Mouse (Mus musculus): Measurements from ENCODE around the gene Dok5.

Gene Dok5

DNA sequence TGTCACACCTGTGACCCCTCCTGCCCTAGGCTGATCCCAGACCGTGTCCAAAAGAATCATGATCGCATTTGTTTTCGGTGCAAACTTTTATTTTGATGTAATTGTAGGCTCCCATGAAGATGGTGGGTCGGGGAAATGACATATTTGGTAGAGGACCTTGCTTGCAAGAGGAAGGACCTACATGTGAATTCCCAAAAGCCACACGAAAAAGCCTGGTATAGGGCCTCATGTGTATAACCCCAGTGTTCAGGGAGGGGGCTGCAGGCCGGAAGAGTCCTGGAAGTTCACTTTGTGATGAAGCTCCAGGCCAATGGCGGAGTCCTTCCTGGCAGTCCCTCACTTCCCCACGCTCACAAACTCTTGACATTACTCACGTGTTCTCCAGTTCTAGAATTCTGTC is 7.3 kb downstream of the Dok5 start:
- DNase-seq (ENCODE audit: low spot score): no peak

DNA sequence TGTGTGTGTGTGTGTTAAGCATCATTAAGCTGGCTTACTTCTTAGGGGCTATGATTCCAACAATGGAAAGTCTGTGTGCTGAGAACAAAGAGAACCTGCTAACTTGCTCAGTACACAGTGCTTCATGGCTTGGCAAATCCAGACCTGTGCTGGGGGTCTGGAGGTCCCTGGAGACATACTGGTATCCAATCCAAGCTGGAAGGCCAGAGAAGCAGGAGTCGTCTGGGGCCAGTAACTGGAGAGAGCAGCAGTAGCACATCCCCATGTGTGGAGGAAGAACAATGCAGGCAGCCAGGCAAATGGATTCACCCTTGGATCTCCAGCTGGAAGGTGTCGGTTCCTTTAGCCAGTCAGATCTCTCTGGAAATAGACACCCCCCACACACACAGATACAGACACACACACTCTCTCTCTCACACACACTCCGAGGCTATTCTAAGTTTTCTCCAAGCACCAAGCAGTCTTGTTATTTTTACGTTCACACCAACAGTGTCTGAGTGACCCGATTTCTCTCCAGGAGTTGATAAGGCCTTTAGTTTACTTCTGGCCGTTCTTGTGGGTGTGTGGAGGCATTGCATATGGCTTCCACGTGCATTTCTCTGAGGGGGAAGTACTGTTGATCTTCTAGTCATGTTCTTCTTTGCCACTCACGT is 8.2 kb downstream of the Dok5 start:
- no peak for DNase-seq (ENCODE audit: low spot score)

GRCm38 (mm10) chr2:170743521-170743920 is 11.9 kb downstream of the Dok5 start:
- no peak for DNase-seq (ENCODE audit: low spot score)

GRCm38 (mm10) chr2:170748901-170749300 is 17.3 kb downstream of the Dok5 start:
- no peak for DNase-seq (ENCODE audit: low spot score)

DNA sequence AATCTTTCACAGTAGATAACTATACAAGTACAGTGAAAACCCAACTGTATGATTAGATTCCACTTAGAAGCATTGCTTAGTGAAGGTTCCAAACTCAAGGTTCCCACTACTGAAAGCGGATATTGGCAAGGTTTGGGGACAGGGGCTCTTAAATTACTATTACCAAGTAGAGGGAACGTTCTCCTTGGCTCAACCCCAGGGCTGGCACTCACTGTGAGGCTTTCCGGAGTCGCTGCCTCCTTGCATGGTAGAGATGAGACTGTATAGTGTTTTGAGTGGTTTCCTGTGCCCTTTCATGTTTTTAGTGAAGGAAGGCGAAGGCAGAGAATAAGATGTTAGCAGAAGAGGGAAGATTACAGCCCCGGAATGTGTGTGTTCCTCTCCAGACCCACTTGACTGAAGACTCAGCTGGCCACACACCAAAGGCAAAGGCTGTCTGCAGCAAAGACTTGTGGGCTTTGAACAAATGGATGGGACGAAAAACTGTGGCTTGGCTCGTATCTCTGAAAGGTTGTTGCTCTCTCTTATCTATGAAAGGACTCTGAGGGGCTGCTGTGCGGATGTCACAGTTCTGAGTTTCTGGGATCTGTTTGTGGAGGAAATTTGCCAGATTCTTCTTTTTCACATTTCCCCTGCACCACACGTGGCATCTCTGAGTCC is 20.7 kb downstream of the Dok5 start:
- DNase-seq (ENCODE audit: low spot score): no peak

DNA sequence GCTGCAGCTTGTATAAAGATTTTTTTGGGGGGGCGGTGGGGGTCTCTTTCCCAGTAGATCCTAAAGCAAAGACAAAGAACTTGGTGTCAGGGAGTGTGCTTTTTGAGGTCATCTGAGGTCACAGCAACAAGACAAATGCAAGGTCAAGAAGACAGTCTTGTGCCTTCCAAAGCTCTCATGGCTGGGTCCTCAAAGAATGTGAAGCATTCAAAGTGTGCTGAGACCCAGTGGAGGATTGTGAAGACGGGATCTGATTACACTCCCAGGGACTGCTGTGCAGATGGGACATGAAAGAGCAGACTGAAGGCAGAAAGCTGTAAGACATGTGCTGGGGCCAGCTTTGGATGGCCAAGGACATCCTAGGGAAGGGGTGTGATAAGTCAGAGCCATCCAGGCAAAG is 24.2 kb downstream of the Dok5 start:
- no peak for DNase-seq (ENCODE audit: low spot score)

GRCm38 (mm10) chr2:170756667-170757066 is 25.1 kb downstream of the Dok5 start:
- no peak for DNase-seq (ENCODE audit: low spot score)

- no peak for DNase-seq (ENCODE audit: low spot score)
Measured at GRCm38 (mm10) chr2:170757228-170757875, 25.7 kb downstream of the Dok5 start.

DNA sequence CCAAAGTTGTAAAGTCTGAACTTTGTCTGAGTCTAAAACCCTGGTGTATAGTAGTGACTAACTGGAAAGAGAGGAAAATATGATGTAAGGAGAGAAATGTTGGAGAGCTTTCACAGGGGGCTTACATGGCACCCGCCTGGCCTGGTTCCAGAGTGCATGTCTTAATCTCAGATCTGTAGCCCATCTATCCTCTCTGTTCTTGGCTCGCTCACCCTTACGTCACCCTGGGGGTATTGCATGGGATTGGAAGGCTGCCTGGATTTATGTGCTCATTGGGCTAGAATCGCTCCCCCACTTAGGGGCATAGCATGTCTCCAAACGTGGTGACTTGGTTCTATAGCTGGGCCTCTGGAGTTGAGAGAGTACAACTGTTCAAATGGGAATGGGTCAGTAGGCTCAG is 26.6 kb downstream of the Dok5 start:
- DNase-seq (ENCODE audit: low spot score): no peak

GRCm38 (mm10) chr2:170764704-170765103 is 33.1 kb downstream of the Dok5 start:
- DNase-seq (ENCODE audit: low spot score): no peak

DNA sequence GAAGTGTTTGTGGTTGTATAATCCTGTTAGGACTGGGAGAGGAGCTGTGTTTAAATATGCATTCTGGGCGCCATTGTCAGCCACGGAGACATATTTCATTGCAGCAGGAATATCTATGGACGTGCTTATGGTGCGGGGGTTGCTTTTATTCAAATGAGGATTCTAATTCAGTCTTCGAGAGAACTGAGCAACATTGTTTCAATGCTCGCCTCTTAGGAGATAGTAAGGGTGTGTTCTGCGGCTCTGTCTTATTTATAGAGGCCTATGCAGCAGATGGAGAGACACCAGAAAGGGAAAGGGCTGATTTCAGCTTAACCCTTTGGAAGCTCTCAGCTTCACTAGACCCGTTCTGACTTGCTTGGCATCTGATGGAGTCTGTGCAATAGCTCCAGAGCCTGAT is 35.6 kb downstream of the Dok5 start:
- no peak for DNase-seq (ENCODE audit: low spot score)

- DNase-seq (ENCODE audit: low spot score): no peak
Measured at GRCm38 (mm10) chr2:170768699-170769098, 37.1 kb downstream of the Dok5 start.

- DNase-seq (ENCODE audit: low spot score): no peak
Measured at GRCm38 (mm10) chr2:170771555-170771954, 39.9 kb downstream of the Dok5 start.

- no peak for DNase-seq (ENCODE audit: low spot score)
Measured at GRCm38 (mm10) chr2:170772126-170772884, 40.7 kb downstream of the Dok5 start.

DNA sequence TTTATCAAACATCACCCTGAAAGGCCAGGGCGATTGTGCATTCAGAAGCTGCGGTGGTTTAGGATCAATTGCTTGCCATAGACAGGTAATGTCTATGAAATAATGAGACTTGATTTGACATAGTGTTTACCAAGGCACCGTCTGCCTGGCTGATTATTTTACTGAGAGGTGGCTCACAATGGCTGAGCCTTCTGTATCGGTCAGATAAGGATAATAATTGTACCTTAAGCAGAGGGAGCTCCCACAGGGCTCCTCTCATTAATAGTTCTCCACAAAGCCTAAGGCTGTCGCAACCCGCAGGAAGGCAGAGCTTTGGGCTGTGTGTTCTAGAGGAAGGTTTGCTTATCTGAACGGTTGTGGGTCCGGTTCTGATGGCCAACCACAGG is 41.3 kb downstream of the Dok5 start:
- DNase-seq (ENCODE audit: low spot score): no peak

- DNase-seq (ENCODE audit: low spot score): no peak
Measured at GRCm38 (mm10) chr2:170775577-170775976, 44.0 kb downstream of the Dok5 start.

GRCm38 (mm10) chr2:170776107-170776506 is 44.5 kb downstream of the Dok5 start:
- no peak for DNase-seq (ENCODE audit: low spot score)

- DNase-seq (ENCODE audit: low spot score): no peak
Measured at GRCm38 (mm10) chr2:170777572-170777971, 46.0 kb downstream of the Dok5 start.

- no peak for DNase-seq (ENCODE audit: low spot score)
Measured at GRCm38 (mm10) chr2:170780010-170780750, 48.6 kb downstream of the Dok5 start.

DNA sequence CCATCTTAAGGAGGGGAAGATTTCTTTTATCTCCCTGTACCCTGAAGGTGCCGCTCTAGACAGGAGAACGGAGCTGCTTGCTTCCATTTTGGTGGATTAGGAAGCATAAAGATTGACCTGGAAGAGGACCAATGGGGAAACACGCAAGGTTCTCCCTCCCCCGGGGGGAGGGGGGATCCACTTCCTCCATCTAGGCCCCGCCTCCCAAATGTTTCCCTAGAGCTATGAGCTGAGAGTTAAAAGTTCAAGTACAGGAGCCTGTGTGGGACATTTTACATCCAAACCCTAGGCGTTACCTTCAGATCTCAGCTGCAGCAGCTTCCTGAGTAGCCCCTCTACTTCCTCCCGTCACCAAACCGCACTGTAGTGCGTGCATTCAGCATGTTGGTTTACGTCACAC is 56.5 kb downstream of the Dok5 start:
- DNase-seq (ENCODE audit: low spot score): no peak

GRCm38 (mm10) chr2:170791332-170792017 is 59.9 kb downstream of the Dok5 start:
- no peak for DNase-seq (ENCODE audit: low spot score)
